In the genomic region with DNA sequence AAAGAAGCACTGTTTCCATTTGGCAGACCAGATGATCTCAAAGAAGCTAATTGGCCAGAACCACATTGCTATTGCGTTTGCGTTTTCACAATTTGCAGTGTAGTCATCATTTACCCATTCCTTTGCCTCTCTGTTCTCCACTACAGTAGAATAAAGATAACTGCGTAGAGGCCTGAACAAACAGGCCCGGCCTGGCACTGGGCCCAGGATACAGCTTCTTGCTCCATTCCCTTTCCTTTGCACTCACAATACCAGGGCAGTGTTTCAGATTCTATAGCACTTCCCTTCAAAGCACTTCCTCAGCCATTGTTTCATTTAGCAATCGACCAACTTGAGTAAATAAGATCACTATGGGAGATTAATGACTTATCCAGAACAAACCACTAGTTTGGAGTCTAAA, we compare ENCODE assay signal across 11 mouse cellular contexts. TPM values are rescaled to one million over a fixed set of nuclear protein-coding genes. Genes with fewer than 3 reads are reported as not detected.
DNase-seq lines count a peak whose midpoint lies in the region; ATAC-seq and TF ChIP-seq lines count a peak whose summit lies in the region.
"Had no signal": no experiment of that assay in that cellular context is flagged by ENCODE, and none has a peak within 500 bp of the region (broad histone marks: within the 10 kb centered on the region; RNA-seq: fewer than 3 reads in every experiment).

No protein-coding gene starts in this region.

- H3K4me2 ChIP-seq in kidney, embryonic 15.5 days, result no peak overlapping the region
- H3K4me2 ChIP-seq in stomach, embryonic 14.5 days (replicated peaks; ENCODE audit: low read depth, low read length), result no peak overlapping the region

- no peak overlapping the region for H3K4me3 ChIP-seq in kidney, embryonic 15.5 days (replicated peaks)
- H3K4me3 ChIP-seq in stomach, embryonic 14.5 days (ENCODE audit: low read depth, low read length), result no peak overlapping the region
- H3K4me3 ChIP-seq: erythroblast, embryonic 14.5 days; megakaryocyte, embryonic 14.5 days had no signal

- DNase-seq in kidney, adult 18-20 months, result no peak
- peak; percentile 60 for DNase-seq in 416B (ENCODE audit: low read depth)
- peak; percentile 52 for DNase-seq in brain, embryonic 14.5 days (ENCODE audit: low read depth)
- peak; percentile 70 for DNase-seq in heart, postnatal 4 days
- no peak for DNase-seq in cerebellum, adult 8-10 months
- DNase-seq in cerebellum, postnatal 4 days (ENCODE audit: low spot score in 2 of 2), result no peak

- H3K36me3 ChIP-seq in kidney, embryonic 15.5 days, result peaks cover 84% of the 10 kb centered on the region
- H3K36me3 ChIP-seq in stomach, embryonic 14.5 days (ENCODE audit: control insufficient read depth, insufficient read depth, low read length), result peaks cover 52% of the 10 kb centered on the region

- H3K27me3 ChIP-seq in kidney, embryonic 15.5 days, result no peaks in the 10 kb centered on the region
- no peaks in the 10 kb centered on the region for H3K27me3 ChIP-seq in stomach, embryonic 14.5 days (ENCODE audit: control insufficient read depth, insufficient read depth, low read length)
- H3K27me3 ChIP-seq: megakaryocyte, embryonic 14.5 days had no signal

- no peaks in the 10 kb centered on the region for H3K9me3 ChIP-seq in kidney, embryonic 15.5 days (replicated peaks)
- no peaks in the 10 kb centered on the region for H3K9me3 ChIP-seq in stomach, embryonic 14.5 days (ENCODE audit: control insufficient read depth, low read depth, low read length)
- H3K9me3 ChIP-seq: megakaryocyte, embryonic 14.5 days had no signal

- TF ChIP-seq POLR2A in brain, embryonic 14.5 days (IDR thresholded peaks at IDR 0.05; ENCODE audit: borderline replicate concordance, extremely low read depth, insufficient read depth, insufficient read length, poor library complexity, severe bottlenecking), result no peak

- no peak overlapping the region for H3K9ac ChIP-seq in kidney, embryonic 15.5 days
- H3K9ac ChIP-seq in stomach, embryonic 14.5 days (replicated peaks; ENCODE audit: low read depth, low read length), result no peak overlapping the region

- WGBS in kidney, embryonic 15.5 days, result 84% methylated on average over 5 of the region's 5 CpGs
- WGBS in stomach, embryonic 14.5 days, result 62% methylated on average over 5 of the region's 5 CpGs

- no peak for ATAC-seq in kidney, embryonic 15.5 days (replicated peaks; ENCODE audit: low FRiP score)
- ATAC-seq in stomach, embryonic 14.5 days (ENCODE audit: insufficient number of reproducible peaks, insufficient read depth, low FRiP score, low read depth), result peak; percentile 77; the same call in 1 of the 2 replicates

- H3K27ac ChIP-seq in kidney, embryonic 15.5 days, result 0 out of 2 replicates have a peak overlapping the region, but pooled peaks have one; percentile 18
- no peak overlapping the region for H3K27ac ChIP-seq in stomach, embryonic 14.5 days (ENCODE audit: low read length)

- H3K4me1 ChIP-seq in kidney, embryonic 15.5 days, result no peaks in the 10 kb centered on the region
- H3K4me1 ChIP-seq in stomach, embryonic 14.5 days (ENCODE audit: control insufficient read depth, insufficient read depth, low read length), result no peaks in the 10 kb centered on the region

- TF ChIP-seq CTCF in brain, embryonic 14.5 days (IDR thresholded peaks at IDR 0.05; ENCODE audit: borderline replicate concordance, extremely low read depth, insufficient read depth, insufficient read length), result no peak

RNA-seq across cellular contexts. Expression of gene Ucp3, which starts 41.7 kb away (rescaled TPM):
- 0.12 and 0.17 TPM in 2 replicates for polyA plus RNA-seq in kidney, embryonic 15.5 days (2015; fragmentation: Nextera tagmentation; extraction: Ambion mirVana)
- 0.03 TPM in 1 of 2 replicates, not detected in the other for polyA plus RNA-seq in brain, embryonic 14.5 days (2012; rRNA removed)
- 10 to 100 TPM; 15.2 to 16.5 TPM for total RNA-seq in heart, postnatal 4 days (2021)
- not detected in 2 replicates for polyA plus RNA-seq in stomach, embryonic 14.5 days (2014; fragmentation: Nextera tagmentation; extraction: Ambion mirVana)
- total RNA-seq: ES-E14 had no signal
- polyA plus RNA-seq: erythroblast, embryonic 14.5 days had no signal

RNA-seq across cellular contexts. Expression of gene Ppme1, which starts 59.0 kb away (rescaled TPM):
- 61.2 and 68.9 TPM in 2 replicates for polyA plus RNA-seq in kidney, embryonic 15.5 days (2015; fragmentation: Nextera tagmentation; extraction: Ambion mirVana)
- polyA plus RNA-seq in brain, embryonic 14.5 days (2012; rRNA removed), result 184 and 224 TPM in 2 replicates
- 10 to 100 TPM; 50.7 to 56.0 TPM for total RNA-seq in heart, postnatal 4 days (2021)
- 51.2 and 54.9 TPM in 2 replicates for polyA plus RNA-seq in stomach, embryonic 14.5 days (2014; fragmentation: Nextera tagmentation; extraction: Ambion mirVana)

RNA-seq across cellular contexts. Expression of gene C2cd3, which starts 59.1 kb away (rescaled TPM):
- polyA plus RNA-seq in kidney, embryonic 15.5 days (2015; fragmentation: Nextera tagmentation; extraction: Ambion mirVana), result 27.4 and 28.1 TPM in 2 replicates
- polyA plus RNA-seq in brain, embryonic 14.5 days (2012; rRNA removed), result 38.3 and 40.3 TPM in 2 replicates
- 10 to 100 TPM; 11.5 to 15.0 TPM for total RNA-seq in heart, postnatal 4 days (2021)
- polyA plus RNA-seq in stomach, embryonic 14.5 days (2014; fragmentation: Nextera tagmentation; extraction: Ambion mirVana), result 30.6 and 34.2 TPM in 2 replicates

Comparison
In these comparisons a context has a peak if more than half of its experiments do, and no peak if none do; other contexts are left out.
1. DNase-seq: peak in 416B (single experiment), brain, embryonic 14.5 days (single experiment) and heart, postnatal 4 days (single experiment); none in kidney, adult 18-20 months (single experiment), cerebellum, adult 8-10 months (single experiment) and cerebellum, postnatal 4 days (0 of 2).